Mouse (Mus musculus) myocyte (in vitro differentiated cells): ENCODE data around the gene Arhgap15.

ENCODE experiments used
- CEBPB ChIP-seq: IDR thresholded peaks from 2 replicates; pipeline ENCODE4 v1.6.1; 2011; ENCODE audit warnings: mild to moderate bottlenecking, moderate library complexity; ENCODE audit not compliant: poor library complexity, insufficient read depth, severe bottlenecking
- E2F4 ChIP-seq: IDR thresholded peaks from one replicate; pipeline ENCODE4 v1.6.1; 2011; ENCODE audit warnings: mild to moderate bottlenecking, control low read depth, moderate library complexity; ENCODE audit not compliant: insufficient read depth
- MAX ChIP-seq: IDR thresholded peaks from one replicate; pipeline ENCODE4 v1.6.1; 2011; ENCODE audit warnings: low read depth, mild to moderate bottlenecking, control low read depth
- MYOD1 ChIP-seq, 3 experiments: IDR thresholded peaks; one replicate each; pipeline ENCODE4 v1.6.1; 2011; ENCODE audit warnings: control low read depth in 2 of 3, low read depth in 2 of 3, mild to moderate bottlenecking in 2 of 3, moderate library complexity in 1 of 3; ENCODE audit not compliant: insufficient read length in 2 of 3, control insufficient read depth in 1 of 3
- MYOG ChIP-seq, 3 experiments: IDR thresholded peaks; one replicate each; pipeline ENCODE4 v1.6.1; 2011; ENCODE audit warnings: control low read depth in 2 of 3, low read depth in 2 of 3, mild to moderate bottlenecking in 2 of 3; ENCODE audit not compliant: insufficient read length in 2 of 3, control insufficient read depth in 1 of 3, insufficient read depth in 1 of 3
- POLR2A ChIP-seq: IDR thresholded peaks from one replicate; pipeline ENCODE4 v1.6.1; 2011; ENCODE audit warnings: low read depth, mild to moderate bottlenecking, control low read depth, moderate library complexity; ENCODE audit not compliant: insufficient read length
- POLR2AphosphoS2 ChIP-seq: IDR thresholded peaks from one replicate; pipeline ENCODE4 v1.6.1; 2011; ENCODE audit warnings: low read depth, control low read depth; ENCODE audit not compliant: insufficient read length
- REST ChIP-seq: IDR thresholded peaks from one replicate; pipeline ENCODE4 v1.6.1; 2011; ENCODE audit warnings: mild to moderate bottlenecking, control low read depth, moderate library complexity; ENCODE audit not compliant: insufficient read depth, insufficient read length
- SRF ChIP-seq: IDR thresholded peaks from one replicate; pipeline ENCODE4 v1.6.1; 2011; ENCODE audit warnings: low read depth; ENCODE audit not compliant: control insufficient read depth, insufficient read length
- TCF12 ChIP-seq: IDR thresholded peaks from one replicate; pipeline ENCODE4 v1.6.1; 2011; ENCODE audit warnings: mild to moderate bottlenecking, control low read depth; ENCODE audit not compliant: poor library complexity, insufficient read depth, severe bottlenecking
- TCF3 ChIP-seq: IDR thresholded peaks from one replicate; pipeline ENCODE4 v1.6.1; 2011; ENCODE audit warnings: low read depth, control low read depth; ENCODE audit not compliant: insufficient read length
- USF1 ChIP-seq: IDR thresholded peaks from one replicate; pipeline ENCODE4 v1.6.1; 2011; ENCODE audit warnings: low read depth, mild to moderate bottlenecking, control low read depth, moderate library complexity

GRCm38 (mm10) chr2:44356248-44356886 is 607.7 kb downstream of the Arhgap15 start:
- TF ChIP-seq POLR2A (no peak), MYOG (IDR thresholded peaks at IDR 0.05; ENCODE audit: control insufficient read depth in 1 of 3, insufficient read depth in 1 of 3, insufficient read length in 2 of 3, low read depth in 2 of 3) (no peak), TCF12 (no peak), USF1 (no peak), TCF3 (no peak), POLR2AphosphoS2 (no peak), MYOD1 (IDR thresholded peaks at IDR 0.05; ENCODE audit: control insufficient read depth in 1 of 3, insufficient read length in 2 of 3, low read depth in 2 of 3) (no peak), E2F4 (no peak), SRF (no peak), MAX (no peak), CEBPB (no peak), REST (no peak)
